Mouse (Mus musculus): ENCODE data around the gene Pcbp1.

Gene Pcbp1

DNA sequence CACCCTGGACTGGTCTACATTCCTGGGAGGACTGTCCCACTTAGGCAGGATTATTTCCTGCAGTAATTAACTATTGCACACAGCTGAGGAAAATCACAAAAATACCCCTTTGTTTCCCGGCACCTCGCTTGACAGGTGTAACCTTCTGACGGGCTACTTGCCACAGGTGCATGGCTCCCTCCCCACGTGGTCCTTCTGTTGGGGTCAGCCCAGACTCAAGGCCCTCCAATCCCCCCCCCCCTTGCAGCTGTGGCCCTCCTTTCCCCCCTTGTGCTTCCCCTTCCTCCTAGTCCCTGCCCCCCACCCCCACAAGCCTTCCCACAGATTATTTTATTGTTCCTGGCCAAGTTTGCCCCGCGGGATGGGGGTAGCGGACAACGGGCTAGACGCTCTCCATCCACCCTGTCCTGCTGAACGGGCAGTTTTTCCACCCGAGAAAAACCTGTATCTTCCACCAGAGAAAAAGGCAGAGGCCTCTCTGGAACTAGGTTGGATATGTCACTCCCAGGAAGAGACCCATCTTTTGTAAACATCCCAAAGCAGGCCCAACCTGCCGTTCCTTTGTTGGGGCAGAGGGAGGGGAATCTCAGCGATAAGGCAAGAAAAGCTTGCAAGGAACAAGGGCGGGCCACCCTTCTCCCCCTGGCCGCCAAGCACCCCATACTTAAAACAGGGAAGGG, 2.2 kb downstream of the Pcbp1 start:
- DNase-seq = peak; percentile 31 to 49

GRCm38 (mm10) chr6:86523242-86523754, 2.8 kb downstream of the Pcbp1 start:
- DNase-seq = no peak

- DNase-seq = no peak
These were observed 3.9 kb downstream of the Pcbp1 start for GRCm38 (mm10) chr6:86522001-86522911.

DNA sequence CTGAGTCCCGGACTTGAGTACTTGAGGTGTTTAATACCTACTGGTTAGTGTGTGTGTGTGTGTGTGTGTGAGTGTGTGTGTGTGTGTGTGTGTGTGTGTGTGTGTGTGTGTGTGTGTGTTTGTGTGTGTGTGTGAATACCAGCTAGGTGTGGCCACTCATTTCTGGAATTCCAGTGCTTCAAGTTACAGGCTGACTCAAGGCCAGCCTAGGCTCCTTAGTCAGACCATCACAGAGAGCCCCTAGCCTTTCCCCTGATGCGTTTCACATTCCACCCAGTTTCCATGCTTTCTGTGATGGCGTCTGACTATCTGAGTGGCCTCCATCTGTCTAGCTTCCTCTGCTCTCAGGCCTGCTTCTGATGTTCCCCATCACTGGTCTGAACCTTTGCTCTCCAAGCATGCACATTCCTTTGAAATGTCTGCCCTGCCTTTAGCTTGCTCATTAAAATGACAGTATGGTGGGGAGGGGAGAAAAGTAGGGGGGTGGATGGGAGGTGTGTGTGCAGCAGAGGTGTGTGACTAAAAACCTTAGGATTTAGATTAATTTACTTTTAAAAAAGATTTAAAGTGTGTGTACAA, 6.3 kb downstream of the Pcbp1 start:
- DNase-seq = no peak

GRCm38 (mm10) chr6:86516021-86516420, 10.1 kb downstream of the Pcbp1 start:
- no peak for DNase-seq

- no peak for DNase-seq
These were observed 12.8 kb downstream of the Pcbp1 start for GRCm38 (mm10) chr6:86513296-86513695.

GRCm38 (mm10) chr6:86510979-86511378, 15.1 kb downstream of the Pcbp1 start:
- no peak for DNase-seq

- DNase-seq = no peak
These were observed 16.3 kb downstream of the Pcbp1 start for GRCm38 (mm10) chr6:86509866-86510200.

DNA sequence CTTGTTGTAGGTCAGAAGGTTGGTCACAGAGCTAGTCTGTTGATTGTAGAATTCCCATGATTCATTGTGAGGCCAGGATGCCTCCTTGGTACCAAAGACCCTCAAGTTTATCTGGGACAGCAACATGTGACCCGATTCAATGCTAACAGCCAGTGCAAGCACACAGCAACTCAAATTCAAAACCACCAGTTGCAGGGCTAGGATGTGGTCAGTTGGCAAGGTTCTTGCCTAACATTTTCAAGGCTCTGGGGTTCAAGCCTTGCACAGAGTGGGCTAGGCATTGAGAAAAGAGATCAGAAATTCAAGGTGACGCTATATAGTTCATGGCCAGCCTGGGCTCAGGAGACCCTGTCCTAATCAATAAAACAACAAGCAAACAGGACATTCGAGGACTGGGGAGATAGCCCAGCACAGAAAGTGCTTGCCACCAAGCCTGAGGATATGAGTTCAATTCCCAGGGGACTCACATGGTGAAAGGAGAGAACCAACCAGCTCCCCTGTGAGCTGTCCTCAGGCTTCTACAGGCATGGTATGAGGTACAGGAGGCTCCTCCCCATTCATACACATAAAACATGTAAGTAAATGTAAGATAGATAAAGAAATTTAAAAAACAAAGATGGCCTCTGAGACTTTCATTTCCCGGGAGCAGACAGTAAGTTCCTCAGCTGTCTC, 16.8 kb downstream of the Pcbp1 start:
- DNase-seq = no peak

DNA sequence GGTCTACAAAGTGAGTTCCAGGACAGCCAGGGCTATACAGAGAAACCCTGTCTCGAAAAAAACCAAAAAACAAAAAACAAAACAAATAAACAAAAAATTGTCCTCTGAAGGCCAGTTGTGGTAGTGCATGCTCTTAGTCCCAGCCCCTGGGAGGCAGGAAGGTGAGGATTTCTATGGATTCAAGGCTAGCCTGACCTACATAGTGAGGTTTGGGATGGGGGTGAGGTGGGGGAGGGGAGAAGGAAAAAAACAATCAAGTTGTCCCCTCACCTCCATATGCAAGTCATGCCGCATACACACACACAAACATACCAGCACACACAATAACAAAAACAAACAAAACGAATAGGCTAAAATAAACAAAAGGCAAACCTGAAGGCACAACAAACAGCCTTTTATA, 17.4 kb downstream of the Pcbp1 start:
- no peak for DNase-seq

- DNase-seq = no peak
These were observed 19.0 kb downstream of the Pcbp1 start for GRCm38 (mm10) chr6:86507116-86507515.

- DNase-seq = no peak
These were observed 19.8 kb downstream of the Pcbp1 start for GRCm38 (mm10) chr6:86506309-86506708.

DNA sequence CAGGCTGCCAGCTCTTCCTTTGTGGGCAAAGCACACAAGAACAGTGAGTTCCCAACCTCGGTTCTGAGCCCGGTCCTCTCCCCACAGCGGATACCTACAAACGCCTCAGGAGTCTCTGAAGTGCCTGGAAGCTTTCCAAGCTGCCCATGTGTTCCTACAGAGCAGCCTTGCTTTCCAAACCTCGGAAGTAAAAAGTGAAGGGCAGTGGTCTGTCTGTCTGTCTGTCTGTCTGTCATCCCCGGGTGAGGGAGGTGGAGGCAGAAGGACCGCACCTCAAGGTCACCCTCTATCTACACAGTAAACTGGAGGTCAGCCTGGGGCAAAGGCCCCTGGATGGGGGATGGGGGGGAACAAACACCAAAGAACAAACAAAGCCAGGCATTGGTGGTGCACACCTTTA, 20.4 kb downstream of the Pcbp1 start:
- peak; percentile 67 to 81 for DNase-seq

GRCm38 (mm10) chr6:86503513-86503912, 22.6 kb downstream of the Pcbp1 start:
- no peak for DNase-seq

DNA sequence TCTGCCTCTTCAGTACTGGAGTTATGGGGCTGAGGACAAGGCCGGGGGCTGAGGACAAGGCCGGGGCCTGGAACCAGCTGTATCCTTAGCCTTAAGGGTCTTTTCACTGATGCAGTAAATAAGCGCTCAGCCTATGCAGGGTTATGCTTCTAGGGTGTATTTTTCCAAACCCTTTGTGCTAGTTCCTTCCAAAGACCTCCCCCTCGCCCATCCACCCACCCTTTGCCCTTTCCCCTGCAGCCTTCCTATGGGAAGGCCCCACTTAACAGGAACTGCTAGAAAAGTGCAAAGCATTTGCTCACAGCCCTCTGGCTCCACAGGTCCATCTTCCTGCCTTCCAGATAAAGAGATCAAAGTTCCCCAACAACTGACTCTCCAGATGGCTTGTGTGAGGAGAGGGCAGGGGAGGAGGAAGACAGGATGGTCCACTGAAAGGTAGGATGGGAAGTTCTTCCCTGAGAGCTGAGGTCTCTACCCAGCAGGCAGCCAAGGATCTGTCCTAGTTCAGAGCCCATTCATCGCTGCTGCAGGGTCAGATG, 26.5 kb downstream of the Pcbp1 start:
- no peak for DNase-seq

DNA sequence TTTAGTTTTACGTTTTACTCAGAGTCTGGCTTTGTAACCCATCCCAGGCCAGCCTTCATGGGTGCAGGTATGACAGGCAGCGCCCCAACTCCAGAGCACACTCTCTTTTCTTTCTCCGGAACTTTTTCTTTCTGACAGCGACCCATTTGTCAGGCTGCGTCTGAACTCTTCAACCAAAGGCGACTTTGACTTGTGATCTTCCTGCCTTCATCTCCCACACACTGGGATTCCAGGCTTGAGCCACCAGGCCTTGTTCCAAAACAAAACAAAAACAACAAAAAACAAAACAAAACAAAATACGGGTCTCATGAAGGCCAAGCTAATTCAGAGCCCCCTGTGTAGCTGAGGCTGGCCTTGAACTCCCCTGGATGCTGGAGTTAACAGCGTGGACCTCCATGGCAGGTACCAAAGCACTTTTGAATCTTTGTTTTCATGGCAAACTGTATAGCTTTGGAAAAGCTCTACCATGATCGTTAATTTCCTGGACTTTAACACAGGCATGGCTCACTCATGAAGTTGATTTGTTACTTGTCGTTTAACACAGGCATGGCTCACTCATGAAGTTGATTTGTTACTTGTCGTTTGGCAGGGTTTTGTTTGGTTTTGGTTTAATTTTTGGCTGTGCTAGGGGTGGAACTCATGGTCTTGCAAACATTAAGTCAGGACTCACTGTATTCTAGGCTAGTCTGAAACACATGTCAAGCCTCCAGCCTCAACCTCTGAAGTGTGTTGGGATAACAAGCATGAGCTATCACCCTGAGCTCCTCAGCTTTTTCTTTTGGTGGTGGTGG, 28.0 kb downstream of the Pcbp1 start:
- no peak for DNase-seq

DNA sequence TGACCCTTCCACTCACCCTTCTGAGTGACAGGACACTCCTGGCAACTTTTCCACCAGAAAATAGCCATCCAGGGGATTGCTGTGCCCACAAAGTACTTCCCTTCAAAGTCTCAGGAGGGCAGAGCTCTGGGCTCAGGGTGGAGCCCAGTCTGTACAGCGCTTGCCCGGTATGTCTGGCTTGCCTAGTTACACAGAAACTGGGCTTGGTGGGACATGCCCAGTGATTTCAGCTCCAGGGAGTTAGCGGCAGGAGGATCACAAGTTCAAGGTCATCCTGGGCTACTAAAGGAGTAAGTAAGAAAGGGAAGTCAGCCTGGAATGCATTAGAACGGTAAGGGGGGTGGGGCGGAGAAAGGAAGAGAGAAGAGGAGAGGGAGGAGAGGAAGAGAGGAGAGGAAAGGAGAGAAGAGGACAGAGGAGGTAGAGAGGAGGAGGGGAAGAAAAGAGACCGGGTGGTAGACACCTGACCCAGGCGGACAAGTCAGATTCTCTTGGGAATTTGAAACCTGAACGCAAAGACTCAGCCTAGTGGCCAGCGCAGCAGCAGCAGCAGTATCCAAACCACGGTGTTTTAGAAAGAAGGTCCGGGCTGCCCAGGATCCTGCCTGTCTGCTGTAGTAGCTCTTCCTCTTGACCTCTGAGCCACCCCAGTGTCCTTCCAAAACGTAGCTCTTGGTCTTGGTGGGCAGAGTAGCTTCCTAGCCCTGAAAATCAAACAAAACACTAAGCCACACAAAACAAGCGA, 28.9 kb downstream of the Pcbp1 start:
- peak; percentile 58 to 68 for DNase-seq

- DNase-seq = no peak
These were observed 29.5 kb downstream of the Pcbp1 start for GRCm38 (mm10) chr6:86496585-86496984.

- DNase-seq = no peak
These were observed 30.0 kb downstream of the Pcbp1 start for GRCm38 (mm10) chr6:86496127-86496526.

GRCm38 (mm10) chr6:86495661-86496060, 30.5 kb downstream of the Pcbp1 start:
- DNase-seq = no peak

GRCm38 (mm10) chr6:86494767-86495166, 31.4 kb downstream of the Pcbp1 start:
- no peak for DNase-seq

Measured in lung, adult 18-20 months (tissue).